Mouse (Mus musculus) ES-E14 (cell line): Measurements from ENCODE around the gene Cideb.
"Not testable (repeated sequence)": the region's sequence is repeated elsewhere in the genome, so short reads cannot be mapped to it uniquely, and the experiment has no call there.

Experiments
- CHD2 ChIP-seq: IDR thresholded peaks from 2 replicates; pipeline ENCODE4 v1.6.1; 2014; ENCODE audit warnings: mild to moderate bottlenecking, low read depth, low read length, inconsistent platforms
- HCFC1 ChIP-seq: IDR thresholded peaks from 2 replicates; pipeline ENCODE4 v1.6.1; 2012; ENCODE audit warnings: low read length, inconsistent platforms, borderline replicate concordance; ENCODE audit not compliant: insufficient read depth
- ZC3H11A ChIP-seq: IDR thresholded peaks from 2 replicates; pipeline ENCODE4 v1.6.1; 2012; ENCODE audit warnings: low read depth, mild to moderate bottlenecking, inconsistent platforms, low read length, borderline replicate concordance

- TF ChIP-seq CHD2, ZC3H11A, HCFC1: not testable (repeated sequence)
Observed at GRCm38 (mm10) chr14:55760156-55760555, 1.9 kb upstream of the Cideb start.
